In the genomic region with DNA sequence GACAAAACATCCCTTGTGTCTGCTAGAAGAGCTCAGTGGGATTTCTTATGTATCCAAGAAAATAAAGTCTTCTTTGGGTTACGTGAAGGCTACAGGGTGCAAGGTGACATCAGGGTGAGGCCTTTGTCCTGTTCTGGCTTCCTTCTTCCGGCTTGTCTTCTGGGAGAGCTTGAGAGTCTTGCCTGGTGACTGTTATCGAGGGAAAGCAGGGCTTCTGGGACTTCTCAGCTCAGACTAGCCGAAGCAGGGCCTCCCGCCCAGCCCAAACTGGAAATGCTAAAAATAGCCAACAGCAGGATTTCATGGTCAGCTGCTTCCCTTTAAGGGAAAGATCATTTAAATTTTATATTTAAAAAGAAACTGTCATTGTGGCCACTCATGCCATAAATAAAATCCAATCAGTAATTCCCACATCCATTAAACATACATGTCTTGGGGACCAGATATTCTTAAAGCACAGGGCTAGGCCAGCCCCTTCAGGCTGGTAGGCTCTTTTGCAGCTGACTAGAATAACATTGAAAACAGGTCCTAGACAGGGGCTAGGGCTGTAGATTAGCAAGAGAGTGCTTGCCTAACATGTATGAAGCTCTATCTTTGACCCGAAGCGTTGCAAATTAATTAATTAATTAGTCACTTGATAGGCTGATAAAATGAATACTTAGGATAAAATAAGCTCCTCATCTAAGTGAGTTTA, we compare ENCODE assay signal across 9 mouse cellular contexts.
DNase-seq lines count a peak whose midpoint lies in the region; ATAC-seq lines count a peak whose summit lies in the region.
"Had no signal": no experiment of that assay in that cellular context is flagged by ENCODE, and none has a peak within 500 bp of the region (broad histone marks: within the 10 kb centered on the region; RNA-seq: fewer than 3 reads in every experiment).

No protein-coding gene starts in this region.

- no peaks in the 10 kb centered on the region for H3K27me3 ChIP-seq in neural tube, embryonic 15.5 days (replicated peaks)
- no peaks in the 10 kb centered on the region for H3K27me3 ChIP-seq in intestine, embryonic 16.5 days (replicated peaks; ENCODE audit: control insufficient read depth, insufficient read depth, low read length)
- H3K27me3 ChIP-seq in stomach, embryonic 14.5 days (ENCODE audit: control insufficient read depth, insufficient read depth, low read length) = no peaks in the 10 kb centered on the region

- H3K4me1 ChIP-seq in neural tube, embryonic 15.5 days = no peaks in the 10 kb centered on the region
- H3K4me1 ChIP-seq in intestine, embryonic 16.5 days (ENCODE audit: control insufficient read depth, insufficient read depth, low read length) = no peaks in the 10 kb centered on the region
- peaks cover 6% of the 10 kb centered on the region; the same call in 1 of the 2 replicates for H3K4me1 ChIP-seq in stomach, embryonic 14.5 days (ENCODE audit: control insufficient read depth, insufficient read depth, low read length)
- H3K4me1 ChIP-seq: forebrain, embryonic 10.5 days had no signal

- no peak overlapping the region for H3K27ac ChIP-seq in neural tube, embryonic 15.5 days (replicated peaks)
- H3K27ac ChIP-seq in intestine, embryonic 16.5 days (ENCODE audit: low read length) = peak overlapping the region; percentile 43; the same call in 1 of the 2 replicates
- peak overlapping the region; percentile 85 for H3K27ac ChIP-seq in stomach, embryonic 14.5 days (ENCODE audit: low read length)
- H3K27ac ChIP-seq: forebrain, embryonic 10.5 days had no signal

- H3K4me2 ChIP-seq in neural tube, embryonic 15.5 days = no peak overlapping the region
- no peak overlapping the region for H3K4me2 ChIP-seq in intestine, embryonic 16.5 days (ENCODE audit: low read depth, low read length)
- no peak overlapping the region for H3K4me2 ChIP-seq in stomach, embryonic 14.5 days (replicated peaks; ENCODE audit: low read depth, low read length)

- no peak overlapping the region for H3K4me3 ChIP-seq in neural tube, embryonic 15.5 days (replicated peaks)
- H3K4me3 ChIP-seq in intestine, embryonic 16.5 days (ENCODE audit: low read length) = no peak overlapping the region
- H3K4me3 ChIP-seq in stomach, embryonic 14.5 days (ENCODE audit: low read depth, low read length) = no peak overlapping the region
- H3K4me3 ChIP-seq: forebrain, embryonic 10.5 days had no signal

- H3K9ac ChIP-seq in neural tube, embryonic 15.5 days (replicated peaks) = no peak overlapping the region
- no peak overlapping the region for H3K9ac ChIP-seq in intestine, embryonic 16.5 days (ENCODE audit: low read depth, low read length)
- no peak overlapping the region for H3K9ac ChIP-seq in stomach, embryonic 14.5 days (replicated peaks; ENCODE audit: low read depth, low read length)

- no peak for ATAC-seq in neural tube, embryonic 15.5 days (ENCODE audit: low FRiP score)
- ATAC-seq in intestine, embryonic 16.5 days = 0 out of 2 replicates have a peak, but pooled peaks have one; percentile 52
- peak; percentile 80; the same call in 1 of the 2 replicates for ATAC-seq in stomach, embryonic 14.5 days (ENCODE audit: insufficient number of reproducible peaks, insufficient read depth, low FRiP score, low read depth)

- DNase-seq in neural tube, embryonic 10.5 days (ENCODE audit: extremely low spot score, low spot score) = peak; percentile 13
- DNase-seq in gastrocnemius, postnatal 25 days = peak; percentile 22
- DNase-seq in spleen, postnatal 4 days (ENCODE audit: low spot score in 2 of 2) = no peak
- no peak for DNase-seq in left cerebral cortex, postnatal 36 days (ENCODE audit: low spot score in 2 of 2)
- DNase-seq: thymus, adult 2 months had no signal

- no peaks in the 10 kb centered on the region for H3K36me3 ChIP-seq in neural tube, embryonic 15.5 days
- no peaks in the 10 kb centered on the region for H3K36me3 ChIP-seq in intestine, embryonic 16.5 days (ENCODE audit: control insufficient read depth, insufficient read depth, low read length)
- no peaks in the 10 kb centered on the region for H3K36me3 ChIP-seq in stomach, embryonic 14.5 days (ENCODE audit: control insufficient read depth, insufficient read depth, low read length)
- H3K36me3 ChIP-seq: forebrain, embryonic 10.5 days had no signal

- WGBS in neural tube, embryonic 15.5 days = 83% methylated on average over 7 of the region's 7 CpGs
- WGBS in intestine, embryonic 16.5 days = 46% methylated on average over 7 of the region's 7 CpGs
- 46% methylated on average over 7 of the region's 7 CpGs for WGBS in stomach, embryonic 14.5 days

- intact Hi-C loops in left cerebral cortex, postnatal 36 days (cut with DNase I) = no loop called here

- H3K9me3 ChIP-seq in neural tube, embryonic 15.5 days (replicated peaks) = no peaks in the 10 kb centered on the region
- H3K9me3 ChIP-seq in intestine, embryonic 16.5 days (ENCODE audit: control insufficient read depth, low read length) = no peaks in the 10 kb centered on the region
- no peaks in the 10 kb centered on the region for H3K9me3 ChIP-seq in stomach, embryonic 14.5 days (ENCODE audit: control insufficient read depth, low read depth, low read length)
- H3K9me3 ChIP-seq: forebrain, embryonic 10.5 days had no signal

Comparison
In these comparisons a context has a peak if more than half of its experiments do, and no peak if none do; other contexts are left out.
1. DNase-seq: peak in neural tube, embryonic 10.5 days (single experiment) and gastrocnemius, postnatal 25 days (single experiment); none in spleen, postnatal 4 days (0 of 2) and left cerebral cortex, postnatal 36 days (0 of 2).